Mouse (Mus musculus): ENCODE data around the gene Arnt.

Gene Arnt

DNA sequence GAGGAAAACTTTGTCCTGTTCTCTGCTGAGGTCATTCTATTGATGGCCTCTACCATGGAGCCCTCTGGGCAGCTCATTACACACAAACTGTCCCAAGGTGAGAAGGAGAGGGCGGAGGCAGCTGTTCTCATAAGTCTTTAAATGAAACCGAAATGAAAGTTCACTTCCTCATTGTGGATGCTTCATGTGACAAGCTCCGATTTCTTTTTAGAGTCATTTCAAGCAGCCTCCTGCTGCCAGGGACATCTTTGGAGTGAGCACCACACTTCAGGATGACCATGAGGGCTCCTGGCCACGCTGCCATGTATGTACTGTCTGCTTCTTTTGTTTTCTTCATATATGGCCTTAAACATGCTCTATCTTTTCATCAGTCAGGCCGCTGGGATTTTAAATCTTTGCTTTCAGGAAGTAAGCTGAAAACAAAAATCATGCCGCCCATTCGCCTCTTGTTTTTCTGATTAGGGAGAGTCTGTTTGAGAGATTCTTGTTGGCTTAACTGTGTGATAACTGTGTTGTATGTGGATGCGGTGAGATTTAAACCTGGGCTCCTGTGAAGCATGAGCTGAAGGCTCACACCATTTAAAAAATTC, 92.5 kb downstream of the Arnt start, which contains the start of gene Ctss:
Ctss (plus strand) TSS at position 165 of the 590 bp plus-strand sequence.
- DNase-seq (ENCODE audit: low read depth, low spot score) = peak; percentile 67

DNA sequence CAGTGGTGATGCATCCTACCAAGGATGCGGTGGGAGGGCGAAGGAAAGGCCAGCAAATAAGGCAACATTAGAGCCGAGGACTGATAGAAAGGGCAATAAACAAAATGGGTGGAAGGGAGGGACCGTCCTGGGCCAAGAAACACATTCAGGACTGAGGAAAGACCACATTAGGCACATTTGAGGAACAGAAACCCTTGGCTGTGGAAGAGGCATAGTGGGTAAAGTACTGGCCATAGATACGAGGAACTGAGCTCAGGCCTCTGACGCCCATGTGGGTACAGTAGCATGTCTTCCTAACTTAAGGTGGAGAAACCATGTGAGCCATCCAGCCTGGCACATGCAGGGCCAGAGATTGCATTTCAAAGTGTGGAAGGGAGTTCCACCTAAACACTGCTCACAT, 95.6 kb downstream of the Arnt start:
- DNase-seq (ENCODE audit: low read depth, low spot score) = no peak

DNA sequence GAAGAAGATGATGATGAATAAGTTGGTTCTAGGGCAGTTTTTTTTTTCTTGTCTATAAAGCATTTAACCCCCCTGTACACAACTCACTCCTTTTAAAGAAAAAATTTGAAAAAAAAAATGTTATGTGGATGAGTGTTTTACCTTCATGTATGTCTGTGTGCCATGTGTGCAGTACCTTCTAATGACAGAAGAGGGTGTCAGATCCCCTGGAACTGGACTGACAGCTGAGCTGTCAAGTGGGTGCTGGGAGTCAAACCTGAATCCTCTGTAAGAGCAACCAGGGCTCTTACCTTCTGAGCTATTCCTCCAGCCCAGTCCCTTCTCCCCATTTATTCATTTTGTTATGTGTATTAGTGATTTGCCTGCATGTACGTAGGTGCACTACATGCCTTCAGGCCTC, 96.8 kb downstream of the Arnt start:
- DNase-seq (ENCODE audit: low read depth, low spot score) = no peak

DNA sequence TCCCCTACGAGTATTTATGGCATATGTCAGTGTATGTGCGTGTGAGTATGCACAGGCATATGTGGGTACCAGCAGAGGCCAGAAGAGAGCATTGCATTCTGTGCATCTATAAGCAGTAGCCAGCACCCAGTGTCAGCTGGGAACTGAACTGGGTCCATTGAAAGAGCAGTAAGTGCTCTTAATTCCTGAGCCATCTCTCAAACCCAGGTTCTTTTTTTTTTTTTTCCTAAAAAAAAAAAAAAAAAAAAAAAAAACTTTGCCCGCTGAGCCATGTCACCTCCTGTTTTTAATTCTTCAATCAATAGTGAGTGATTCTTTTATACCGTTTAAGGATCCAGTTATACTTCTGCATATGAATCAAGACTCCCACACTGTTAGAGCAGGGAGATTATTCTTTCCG, 99.2 kb downstream of the Arnt start:
- DNase-seq (ENCODE audit: low read depth, low spot score) = no peak

DNA sequence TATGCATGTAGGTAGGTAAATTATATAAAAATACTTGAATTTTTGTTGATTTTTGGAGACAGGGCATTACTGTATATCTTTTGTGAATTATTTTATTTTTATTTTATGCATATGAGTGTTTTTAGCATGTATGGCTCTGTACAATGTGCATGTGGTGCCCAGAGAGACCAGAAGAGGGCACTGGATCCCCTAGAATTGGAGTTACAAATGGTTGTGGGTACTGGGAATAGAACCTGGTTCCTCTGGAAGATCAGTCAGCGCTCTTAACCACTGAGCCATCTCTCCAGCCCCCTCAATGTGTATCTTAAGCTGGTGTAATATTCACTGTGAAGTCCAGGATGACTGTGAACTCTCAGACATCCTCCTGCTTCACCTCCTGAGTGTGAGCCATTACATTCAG, 100.7 kb downstream of the Arnt start:
- DNase-seq (ENCODE audit: low read depth, low spot score) = no peak

DNA sequence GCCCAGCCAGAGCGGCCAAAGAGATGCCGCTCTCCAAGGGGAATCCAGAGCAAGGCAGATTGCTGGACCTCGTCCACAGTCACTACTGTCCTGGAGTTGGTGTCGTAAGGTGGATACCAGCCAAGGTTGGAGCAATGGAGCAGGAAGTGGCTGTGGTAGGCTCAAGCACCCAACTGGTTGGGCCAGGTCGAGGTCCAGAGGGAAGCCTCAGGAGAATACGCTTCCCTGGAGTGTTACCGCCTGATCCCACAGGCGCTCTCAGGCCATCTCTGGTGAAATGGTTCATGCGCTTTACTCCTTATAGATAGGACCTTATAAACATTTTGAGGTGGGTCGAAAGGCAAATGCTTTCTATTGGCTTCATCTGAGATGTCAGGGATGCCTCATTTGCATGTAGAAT, 104.7 kb downstream of the Arnt start:
- DNase-seq (ENCODE audit: low read depth, low spot score) = no peak

DNA sequence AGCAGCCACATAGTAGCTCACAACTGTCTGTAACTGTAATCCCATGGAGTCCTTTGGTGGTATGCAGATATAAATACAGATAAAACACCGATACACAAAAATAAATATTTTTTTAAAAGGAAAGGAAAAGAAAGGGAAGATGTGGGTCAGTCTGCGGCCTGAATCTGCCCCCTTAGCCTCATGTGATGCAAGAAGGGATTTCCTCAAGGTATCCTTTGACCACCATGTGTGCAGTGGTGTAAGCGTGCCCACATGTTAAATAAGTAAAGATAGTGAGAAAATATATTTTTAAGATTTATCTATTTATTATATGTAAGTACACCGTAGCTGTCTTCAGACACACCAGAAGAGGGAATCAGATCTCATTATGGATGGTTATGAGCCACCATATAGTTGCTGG, 105.6 kb downstream of the Arnt start:
- DNase-seq (ENCODE audit: low read depth, low spot score) = no peak

DNA sequence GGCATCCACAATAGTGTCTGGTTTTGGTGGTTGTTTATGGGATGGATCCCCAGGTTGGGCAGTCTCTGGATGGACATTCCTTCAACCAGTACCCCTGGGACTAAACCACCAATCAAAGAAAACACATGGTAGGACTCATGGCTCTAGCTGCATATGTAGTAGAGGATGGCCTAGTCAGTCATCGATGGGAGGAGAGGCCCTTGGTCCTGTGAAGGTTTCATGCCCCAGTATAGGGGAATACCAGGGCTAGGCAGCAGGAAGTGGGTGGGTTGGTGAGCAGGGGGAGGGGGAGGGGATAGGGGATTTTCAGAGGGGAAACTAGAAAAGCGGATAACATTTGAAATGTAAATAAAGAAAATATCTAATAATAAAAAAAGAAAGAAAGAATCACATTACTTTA, 107.0 kb downstream of the Arnt start:
- peak; percentile 63 for DNase-seq (ENCODE audit: low read depth, low spot score)

DNA sequence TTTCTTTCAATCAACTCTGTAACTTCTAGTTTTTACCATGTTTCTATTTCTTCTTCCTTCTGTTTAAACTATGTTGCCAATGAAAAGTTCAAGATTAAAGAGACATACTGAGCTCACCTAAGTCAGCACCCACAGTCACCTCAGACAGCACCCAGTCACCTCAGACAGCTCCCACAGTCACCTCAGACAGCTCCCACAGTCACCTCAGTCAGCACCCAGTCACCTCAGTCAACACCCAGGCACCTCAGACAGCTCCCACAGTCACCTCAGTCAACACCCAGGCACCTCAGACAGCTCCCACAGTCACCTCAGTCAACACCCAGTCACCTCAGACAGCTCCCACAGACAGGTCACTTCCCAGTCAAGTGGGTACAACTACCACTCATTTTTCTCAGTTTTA, 108.0 kb downstream of the Arnt start:
- peak; percentile 69 for DNase-seq (ENCODE audit: low read depth, low spot score)

DNA sequence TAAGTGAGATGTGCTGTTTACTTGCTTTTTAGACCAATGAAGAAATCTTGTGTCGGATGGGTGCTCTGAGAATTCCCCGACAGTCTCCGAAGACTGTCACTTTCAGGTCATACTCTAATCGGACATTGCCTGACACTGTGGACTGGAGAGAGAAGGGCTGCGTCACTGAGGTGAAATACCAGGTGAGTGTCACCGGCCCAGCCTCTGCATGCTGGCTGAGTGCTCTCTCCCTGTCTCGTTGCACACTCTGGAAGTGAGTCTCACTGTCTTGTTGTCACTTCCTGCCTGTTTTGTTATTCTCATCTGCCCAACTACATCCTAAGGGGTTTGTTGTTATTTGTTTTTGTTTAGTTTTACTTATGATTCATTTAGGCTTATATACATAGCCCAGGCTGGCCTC, 108.8 kb downstream of the Arnt start:
- DNase-seq (ENCODE audit: low read depth, low spot score) = no peak

All from CD4-positive, CD25-positive, alpha-beta regulatory T cell, adult 2 months (primary cell).